Mouse (Mus musculus) embryonic fibroblast, embryonic 13.5 days (primary cell): ENCODE data around the gene Rab42.
A peak's percentile ranks its signal among the peaks of the same experiment; 100 is the strongest.

Experiments
- CTCF ChIP-seq: IDR thresholded peaks from 2 replicates; pipeline ENCODE4 v1.5.1; 2011; ENCODE audit warnings: mild to moderate bottlenecking, control low read depth, low read length, moderate library complexity, borderline replicate concordance; ENCODE audit not compliant: insufficient read depth
- POLR2A ChIP-seq: IDR thresholded peaks from 2 replicates; pipeline ENCODE4 v1.6.1; 2011; ENCODE audit warnings: low read depth, mild to moderate bottlenecking, control low read depth, low read length, moderate library complexity

- TF ChIP-seq POLR2A: peak; percentile 33; the same call in 1 of the 2 replicates
- TF ChIP-seq CTCF: no peak
These were observed 9.4 kb upstream of the Rab42 start for GRCm38 (mm10) chr4:132312627-132313026.
